Mouse (Mus musculus) forebrain, embryonic 12.5 days (tissue): Measurements from ENCODE around the gene Rnf212b. TPM values are rescaled to one million over a fixed set of nuclear protein-coding genes. Genes with fewer than 3 reads are reported as not detected.

Experiments used
- ATAC-seq: fragments of 200-750 bp; cut with Nextera tagmentation; 2 replicates; pipeline ENCODE4 v1.8.0; 2017; ENCODE audit warnings: moderate TSS enrichment; ENCODE audit not compliant: low FRiP score
- H3K27ac ChIP-seq: fragments of 300-500 bp; sonication (generic); 2 replicates; pipeline ENCODE4 v1.5.1; 2016; ENCODE audit warnings: mild to moderate bottlenecking
- H3K27me3 ChIP-seq: fragments of 300-500 bp; sonication (generic); 2 replicates; pipeline ENCODE4 v1.6.1; 2016; ENCODE audit warnings: mild to moderate bottlenecking
- H3K36me3 ChIP-seq: fragments of 300-500 bp; sonication (generic); replicated peaks from 2 replicates; pipeline ENCODE4 v1.6.1; 2016; ENCODE audit warnings: mild to moderate bottlenecking
- H3K4me1 ChIP-seq: fragments of 300-500 bp; sonication (generic); 2 replicates; pipeline ENCODE4 v1.6.1; 2016
- H3K4me2 ChIP-seq: fragments of 300-500 bp; sonication (generic); 2 replicates; pipeline ENCODE4 v1.6.1; 2016; ENCODE audit warnings: mild to moderate bottlenecking, moderate library complexity
- H3K4me3 ChIP-seq: fragments of 300-500 bp; sonication (generic); replicated peaks from 2 replicates; pipeline ENCODE4 v1.5.1; 2016; ENCODE audit warnings: mild to moderate bottlenecking
- H3K9ac ChIP-seq: fragments of 300-500 bp; sonication (generic); 2 replicates; pipeline ENCODE4 v1.6.1; 2016; ENCODE audit warnings: mild to moderate bottlenecking
- H3K9me3 ChIP-seq: fragments of 300-500 bp; sonication (generic); 2 replicates; pipeline ENCODE4 v1.6.1; 2016
- WGBS: fragments of 180-500 bp; shearing (Covaris S2); methylation state at CpG from one replicate; pipeline ENCODE4 v1.1.7; 2016; 5-methylcytosine and 5-hydroxymethylcytosine counted together
- polyA plus RNA-seq: library from polyadenylated mRNA; unstranded; fragments of >200 nt; fragmentation: Nextera tagmentation; extraction: Ambion mirVana; gene quantifications from 2 replicates; pipeline ENCODE4 v1.2.1, GENCODE M21; 2016

Rnf212b gene
- polyA plus RNA-seq, 1 experiment from 2014 or later = not detected

GRCm38 (mm10) chr14:54864313-54865036 is 50.5 kb downstream of the Rnf212b start:
- ATAC-seq = peak; percentile 21; the same call in 1 of the 2 replicates
- peaks cover 4% of the 10 kb centered on the region for H3K4me1 ChIP-seq
- no peaks in the 10 kb centered on the region for H3K27me3 ChIP-seq
- peak overlapping the region; percentile 75 for H3K27ac ChIP-seq
- no peaks in the 10 kb centered on the region for H3K36me3 ChIP-seq
- H3K4me3 ChIP-seq = peak overlapping the region; percentile 93
- H3K4me2 ChIP-seq = peak overlapping the region; percentile 73
- H3K9ac ChIP-seq = peak overlapping the region; percentile 95
- 19% methylated on average over 21 of the region's 21 CpGs for WGBS
- no peaks in the 10 kb centered on the region for H3K9me3 ChIP-seq

DNA sequence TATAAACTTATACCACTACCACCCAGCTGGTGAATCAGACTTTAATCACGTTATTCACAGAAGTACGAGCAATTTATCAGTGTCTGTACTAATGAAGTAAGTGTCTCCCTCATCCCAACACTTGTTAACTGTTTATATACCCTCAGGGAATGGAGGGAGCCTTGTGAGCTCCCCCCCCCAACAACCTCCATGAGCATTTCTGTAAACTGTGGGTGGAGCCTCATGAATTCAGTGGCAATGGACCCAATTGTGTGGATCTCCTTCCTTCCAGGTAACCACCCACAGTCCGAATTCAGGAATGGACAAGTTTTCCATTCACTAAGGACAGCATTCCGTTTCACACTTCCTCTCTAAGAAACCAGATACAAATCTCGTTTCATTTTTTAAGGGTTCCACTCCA is 51.7 kb downstream of the Rnf212b start:
- WGBS = 84% methylated on average over 5 of the region's 5 CpGs
- ATAC-seq = no peak

GRCm38 (mm10) chr14:54866268-54866667 is 52.3 kb downstream of the Rnf212b start:
- Histone ChIP-seq H3K9me3 (no peaks in the 10 kb centered on the region), H3K9ac (no peak overlapping the region), H3K27ac (no peak overlapping the region), H3K36me3 (no peaks in the 10 kb centered on the region), H3K4me3 (no peak overlapping the region), H3K27me3 (no peaks in the 10 kb centered on the region), H3K4me1 (peaks cover 4% of the 10 kb centered on the region), H3K4me2 (no peak overlapping the region)
- no peak for ATAC-seq
- WGBS = 48% methylated on average over 3 of the region's 3 CpGs

More for the DNA sequence above, 51.7 kb downstream of the Rnf212b start:
- no peak overlapping the region for H3K9ac ChIP-seq
- no peak overlapping the region for H3K4me2 ChIP-seq
- no peak overlapping the region for H3K27ac ChIP-seq
- H3K4me1 ChIP-seq = peaks cover 4% of the 10 kb centered on the region
- no peaks in the 10 kb centered on the region for H3K27me3 ChIP-seq
- H3K36me3 ChIP-seq = no peaks in the 10 kb centered on the region
- no peak overlapping the region for H3K4me3 ChIP-seq
- no peaks in the 10 kb centered on the region for H3K9me3 ChIP-seq

- Histone ChIP-seq H3K9ac (no peak overlapping the region), H3K27ac (no peak overlapping the region), H3K4me1 (peaks cover 4% of the 10 kb centered on the region), H3K9me3 (no peaks in the 10 kb centered on the region), H3K4me3 (no peak overlapping the region), H3K4me2 (no peak overlapping the region), H3K36me3 (no peaks in the 10 kb centered on the region), H3K27me3 (no peaks in the 10 kb centered on the region)
- ATAC-seq = no peak
- WGBS = 58% methylated on average over 5 of the region's 5 CpGs
Observed at GRCm38 (mm10) chr14:54866936-54867335, 53.0 kb downstream of the Rnf212b start.

DNA sequence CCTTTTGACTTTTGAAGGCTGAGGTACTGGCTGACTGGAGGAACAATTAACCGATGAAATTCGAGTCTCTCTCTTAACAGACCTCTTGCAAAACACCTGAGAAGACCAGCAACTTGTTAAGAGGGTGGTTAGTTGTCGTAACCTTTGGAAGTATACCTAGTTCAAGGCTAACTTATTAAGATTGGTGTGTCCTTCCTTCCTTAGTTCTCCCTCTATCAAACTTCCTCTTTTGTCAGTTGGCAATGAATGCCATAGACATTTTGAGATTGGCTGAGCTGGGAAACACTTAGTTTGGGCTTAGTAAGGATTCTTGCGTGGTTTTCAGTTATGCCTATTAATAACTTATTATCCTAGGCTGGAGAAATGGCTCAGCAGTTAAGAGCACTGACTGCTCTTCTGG is 54.1 kb downstream of the Rnf212b start:
- Histone ChIP-seq H3K27me3 (no peaks in the 10 kb centered on the region), H3K9ac (no peak overlapping the region), H3K9me3 (no peaks in the 10 kb centered on the region), H3K27ac (no peak overlapping the region), H3K4me3 (no peak overlapping the region), H3K36me3 (no peaks in the 10 kb centered on the region), H3K4me2 (no peak overlapping the region), H3K4me1 (peaks cover 4% of the 10 kb centered on the region)
- ATAC-seq = no peak
- 89% methylated on average over 4 of the region's 4 CpGs for WGBS

DNA sequence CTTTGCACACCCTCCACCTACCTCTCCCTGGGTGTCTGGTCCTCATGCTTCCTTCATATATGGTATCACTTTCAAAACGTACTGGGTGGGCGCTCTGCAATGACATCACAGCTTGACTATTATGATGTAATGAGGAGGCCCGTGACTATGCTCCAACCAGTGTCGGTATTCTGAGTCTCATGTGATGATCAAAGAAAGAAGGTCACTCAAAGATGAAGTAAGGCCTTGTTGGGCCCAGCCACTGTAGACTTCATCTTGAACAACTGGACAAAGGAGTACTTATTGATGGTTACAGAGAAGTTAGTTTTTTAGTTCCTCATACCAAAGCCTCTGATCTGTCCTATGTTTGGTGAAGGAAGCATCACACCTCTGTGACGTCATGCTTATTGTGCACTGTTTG is 56.9 kb downstream of the Rnf212b start, which contains the start of gene Homez:
Gene Homez, minus strand, starts transcription at position 101 of the 400 bp plus-strand sequence.
- Histone ChIP-seq H3K4me3 (no peak within 1 kb of the TSS), H3K9me3 (no peaks in the 10 kb centered on the region), H3K27me3 (peaks cover 3% of the 10 kb centered on the region; the same call in 1 of the 2 replicates), H3K4me2 (no peak within 1 kb of the TSS), H3K27ac (no peak within 1 kb of the TSS), H3K9ac (no peak within 1 kb of the TSS), H3K4me1 (peaks cover 7% of the 10 kb centered on the region), H3K36me3 (no peaks in the 10 kb centered on the region)
- 85% methylated on average over 5 of the region's 5 CpGs for WGBS
- no peak for ATAC-seq

GRCm38 (mm10) chr14:54874165-54874564 is 60.2 kb downstream of the Rnf212b start:
- Histone ChIP-seq H3K27ac (no peak overlapping the region), H3K9me3 (no peaks in the 10 kb centered on the region), H3K4me3 (no peak overlapping the region), H3K27me3 (peaks cover 10% of the 10 kb centered on the region; the same call in 1 of the 2 replicates), H3K4me1 (peaks cover 16% of the 10 kb centered on the region), H3K9ac (0 out of 2 replicates have a peak overlapping the region, but pooled peaks have one; percentile 12), H3K36me3 (no peaks in the 10 kb centered on the region), H3K4me2 (no peak overlapping the region)
- ATAC-seq = no peak
- 95% methylated on average over 3 of the region's 3 CpGs for WGBS

DNA sequence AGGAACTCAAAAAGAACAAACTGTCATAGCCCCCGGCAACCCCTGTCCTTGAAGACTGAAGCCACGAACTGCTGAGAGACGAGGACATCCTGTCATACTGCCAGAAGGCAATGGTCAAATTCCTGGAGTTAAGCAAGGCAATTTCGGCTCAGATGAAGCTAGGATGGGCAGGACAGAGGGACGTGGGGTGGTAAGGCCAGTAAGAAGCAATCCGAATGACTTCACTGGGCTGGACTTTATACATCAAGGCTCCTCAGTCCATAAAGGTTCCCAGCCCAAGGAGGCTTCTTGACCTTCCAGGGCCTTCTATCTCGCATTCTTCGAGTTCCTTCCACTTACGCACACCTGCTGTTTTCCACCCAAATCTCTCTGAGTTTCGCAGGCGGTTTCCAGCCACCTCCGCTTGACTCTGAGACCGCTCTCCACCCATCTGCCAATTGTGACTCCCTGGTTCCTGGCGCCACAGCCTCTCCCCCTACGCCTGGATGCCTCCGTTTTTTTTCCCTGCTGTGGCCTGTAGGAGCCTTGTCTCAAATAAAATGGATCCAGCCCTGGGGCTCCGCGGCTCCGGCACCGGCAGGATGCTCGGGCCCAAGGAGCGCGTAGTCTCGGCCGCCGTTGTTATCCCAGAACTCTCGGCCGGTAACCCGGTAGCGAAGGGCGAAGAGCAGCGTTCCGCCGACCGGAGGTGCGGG is 62.0 kb downstream of the Rnf212b start:
- H3K36me3 ChIP-seq = no peaks in the 10 kb centered on the region
- peak overlapping the region; percentile 92 for H3K4me2 ChIP-seq
- H3K27ac ChIP-seq = peak overlapping the region; percentile 89
- peaks cover 10% of the 10 kb centered on the region; the same call in 1 of the 2 replicates for H3K27me3 ChIP-seq
- H3K9me3 ChIP-seq = no peaks in the 10 kb centered on the region
- peak overlapping the region; percentile 75 for H3K4me3 ChIP-seq
- WGBS = 3% methylated on average over 36 of the region's 36 CpGs
- peak; percentile 66 for ATAC-seq
- peak overlapping the region; percentile 82 for H3K9ac ChIP-seq
- H3K4me1 ChIP-seq = peaks cover 16% of the 10 kb centered on the region

DNA sequence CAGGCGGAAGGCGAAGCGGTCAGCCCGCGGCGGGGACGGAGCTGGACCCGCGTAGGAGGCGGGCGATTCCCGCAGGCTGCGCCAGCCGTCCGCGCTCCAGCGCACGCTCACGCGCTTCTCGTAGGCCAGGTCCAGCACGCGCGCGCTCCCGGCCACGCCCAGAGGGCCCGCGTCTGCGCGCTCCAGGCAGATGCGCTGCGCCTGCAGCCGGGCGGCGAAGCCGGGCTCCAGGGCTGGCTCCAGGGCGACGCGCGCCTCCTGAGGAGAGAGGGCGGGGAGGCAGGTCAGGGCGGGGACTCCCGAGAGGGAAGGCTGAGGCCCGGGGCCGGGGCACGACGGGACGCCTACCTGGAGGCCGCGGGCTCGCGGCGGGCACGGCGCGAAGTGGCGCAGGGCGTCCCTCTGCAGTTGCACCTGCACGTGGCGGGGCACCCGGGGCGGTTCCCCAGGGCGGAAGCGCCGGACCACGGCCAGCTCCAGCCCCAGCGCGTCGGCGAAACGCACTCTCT is 62.7 kb downstream of the Rnf212b start:
- under 1% methylated on average over 52 of the region's 72 CpGs for WGBS

GRCm38 (mm10) chr14:54877048-54877715 is 63.2 kb downstream of the Rnf212b start, which contains the start of gene Ppp1r3e:
Ppp1r3e (minus strand) TSS chr14:54877550.
- H3K4me2 ChIP-seq = peak within 1 kb of the TSS; percentile 92
- H3K27me3 ChIP-seq = peaks cover 10% of the 10 kb centered on the region; the same call in 1 of the 2 replicates
- peak within 1 kb of the TSS; percentile 89 for H3K27ac ChIP-seq
- no peaks in the 10 kb centered on the region for H3K9me3 ChIP-seq
- H3K36me3 ChIP-seq = no peaks in the 10 kb centered on the region
- peak within 1 kb of the TSS; percentile 82 for H3K9ac ChIP-seq
- peak; percentile 82 for ATAC-seq
- WGBS = under 1% methylated on average over 51 of the region's 61 CpGs
- peak within 1 kb of the TSS; percentile 75 for H3K4me3 ChIP-seq
- H3K4me1 ChIP-seq = peaks cover 16% of the 10 kb centered on the region

More for the DNA sequence above, 62.7 kb downstream of the Rnf212b start:
- peak overlapping the region; percentile 92 for H3K4me2 ChIP-seq
- peak overlapping the region; percentile 75 for H3K4me3 ChIP-seq
- peak; percentile 93 for ATAC-seq
- H3K27ac ChIP-seq = peak overlapping the region; percentile 89
- peaks cover 10% of the 10 kb centered on the region; the same call in 1 of the 2 replicates for H3K27me3 ChIP-seq
- no peaks in the 10 kb centered on the region for H3K9me3 ChIP-seq
- H3K9ac ChIP-seq = peak overlapping the region; percentile 82
- no peaks in the 10 kb centered on the region for H3K36me3 ChIP-seq
- H3K4me1 ChIP-seq = peaks cover 16% of the 10 kb centered on the region

DNA sequence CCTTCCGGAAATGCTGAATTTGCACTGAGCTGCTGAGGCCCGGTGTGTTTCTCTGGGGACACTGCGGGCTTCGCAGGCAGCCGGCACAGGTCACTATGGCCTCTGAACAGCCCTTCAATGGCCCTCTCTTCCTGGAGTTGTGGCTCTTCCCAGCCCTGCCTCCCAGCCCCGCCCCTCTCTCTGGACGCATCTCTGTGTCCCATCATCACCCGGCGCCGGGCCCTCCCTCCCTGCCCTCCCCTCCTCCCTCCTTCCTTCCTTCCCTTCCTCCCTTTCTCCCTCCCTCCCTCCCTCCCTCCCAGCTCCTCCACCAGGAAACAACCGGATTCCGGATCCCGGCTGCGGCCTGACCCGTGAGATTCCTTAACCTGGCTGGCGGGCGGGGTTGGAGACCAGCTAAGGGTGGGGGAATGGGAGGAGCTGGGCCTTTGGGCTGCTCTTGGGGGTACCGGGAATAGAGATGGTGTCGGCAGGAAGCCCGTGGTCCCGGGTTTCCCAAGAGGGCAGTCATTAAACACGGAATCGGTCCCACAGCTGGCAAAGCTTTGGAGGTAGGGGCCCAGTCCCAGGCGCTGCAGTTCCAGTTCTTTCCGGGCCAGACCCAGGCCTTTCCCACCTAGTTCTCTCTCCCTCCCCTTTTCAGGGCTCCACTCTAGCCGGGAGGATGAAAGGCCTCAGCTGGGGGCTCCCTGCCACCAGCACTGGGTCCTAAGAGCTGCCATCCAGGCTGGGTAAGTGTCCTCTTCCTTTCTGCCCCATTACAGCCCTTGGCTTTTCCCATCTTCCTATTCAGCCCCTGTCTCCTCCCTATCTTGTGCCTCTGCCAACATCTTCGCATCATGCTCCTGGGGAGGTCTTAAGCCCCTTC is 69.4 kb downstream of the Rnf212b start, which contains the start of the genes Bcl2l2 and Gm20521:
Gene Bcl2l2, plus strand, starts transcription at position 224 of the 868 bp plus-strand sequence.
Gene Gm20521, plus strand, starts transcription at position 288 of the 868 bp plus-strand sequence.
- 0% methylated on average over 27 of the region's 27 CpGs for WGBS
- peak; percentile 92 for ATAC-seq
- peak within 1 kb of the TSS; percentile 76 for H3K9ac ChIP-seq
- H3K27me3 ChIP-seq = peaks cover 2% of the 10 kb centered on the region; the same call in 1 of the 2 replicates
- H3K9me3 ChIP-seq = no peaks in the 10 kb centered on the region
- 0 out of 2 replicates have a peak, but pooled peaks cover 5% of the 10 kb centered on the region for H3K36me3 ChIP-seq
- peaks cover 27% of the 10 kb centered on the region for H3K4me1 ChIP-seq
- H3K4me2 ChIP-seq = peak within 1 kb of the TSS; percentile 85
- peak within 1 kb of the TSS; percentile 90 for H3K27ac ChIP-seq
- peak within 1 kb of the TSS; percentile 65 for H3K4me3 ChIP-seq
